Mouse (Mus musculus) liver, adult (tissue): ENCODE data around the gene Rapgef4.

Experiments used
- GATA4 ChIP-seq: IDR thresholded peaks from 2 replicates; pipeline ENCODE4 v1.6.1; 2014; ENCODE audit warnings: mild to moderate bottlenecking, low read length; ENCODE audit not compliant: insufficient replicate concordance

Rapgef4 gene

DNA sequence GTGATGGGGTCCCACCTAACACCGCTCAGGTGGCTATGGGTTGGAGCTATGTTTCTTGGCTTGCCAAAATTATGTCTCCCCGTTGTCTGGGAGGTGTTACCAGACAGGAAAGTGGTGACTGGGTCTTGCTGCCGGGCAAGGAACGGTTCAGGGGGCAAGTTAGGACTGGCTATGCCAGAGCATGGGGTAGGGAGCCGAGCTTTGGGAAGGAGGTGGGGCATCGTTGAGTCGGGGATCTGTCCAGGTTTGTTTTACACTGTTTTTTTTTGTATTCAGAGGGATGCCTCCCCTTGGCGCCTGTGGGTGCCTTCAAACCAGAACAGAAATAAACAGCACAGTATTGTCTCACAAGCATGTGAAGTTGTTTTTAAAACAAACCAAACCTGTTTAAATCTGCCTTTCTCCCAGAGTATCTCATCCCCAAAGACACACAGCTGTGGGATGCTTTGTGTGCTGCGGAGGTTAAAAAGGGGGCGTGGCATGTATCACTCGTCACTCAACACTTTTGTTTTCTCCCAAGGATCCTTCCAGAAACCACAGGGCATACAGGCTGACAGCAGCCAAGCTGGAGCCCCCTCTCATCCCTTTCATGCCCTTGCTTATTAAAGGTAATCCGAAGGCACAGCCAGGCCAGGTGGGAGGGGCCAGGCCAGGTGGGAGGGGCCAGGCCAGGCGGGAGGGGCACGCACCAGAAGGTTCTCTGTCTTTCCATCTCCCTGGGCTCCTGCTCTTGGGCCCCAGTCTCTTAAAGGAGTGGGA, 260.9 kb downstream of the Rapgef4 start:
- TF ChIP-seq GATA4: no peak

DNA sequence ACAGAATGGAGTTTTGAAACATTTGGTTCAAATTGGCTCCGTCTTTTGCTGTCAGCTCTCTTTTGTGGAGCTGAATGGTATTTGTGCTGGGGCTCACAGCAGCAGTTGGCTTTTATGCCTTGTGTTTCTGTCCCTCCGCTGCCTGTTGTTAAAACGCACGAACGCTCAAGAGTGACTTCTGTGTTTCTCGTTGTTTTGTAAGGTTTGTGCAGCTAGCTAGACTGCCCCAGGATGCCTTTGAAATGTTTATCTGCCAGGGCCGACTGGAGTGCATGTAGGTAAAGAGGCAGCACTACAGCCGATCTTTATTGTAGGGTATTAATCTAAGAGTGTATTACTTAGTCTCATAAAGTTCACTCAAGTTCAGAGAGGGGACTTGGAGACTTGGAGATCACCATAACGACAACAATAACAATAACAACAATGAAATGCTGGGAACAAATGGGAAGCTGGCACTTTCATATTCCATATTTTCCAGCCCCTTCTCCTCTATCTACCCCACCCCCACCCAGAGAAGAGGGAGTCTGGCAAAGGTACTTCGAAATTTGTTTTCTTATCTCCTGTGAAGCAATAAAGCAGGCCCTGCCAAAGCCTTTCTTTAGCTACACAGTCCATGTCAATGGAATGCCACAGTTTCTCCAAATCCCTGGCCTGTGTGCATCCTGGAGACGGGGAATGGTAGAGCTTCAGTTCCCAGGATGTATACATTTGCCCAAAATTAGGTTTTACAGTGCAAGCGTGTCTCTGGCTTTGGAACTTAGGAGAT, 262.1 kb downstream of the Rapgef4 start:
- peak; percentile 46; the same call in 1 of the 2 replicates for TF ChIP-seq GATA4

DNA sequence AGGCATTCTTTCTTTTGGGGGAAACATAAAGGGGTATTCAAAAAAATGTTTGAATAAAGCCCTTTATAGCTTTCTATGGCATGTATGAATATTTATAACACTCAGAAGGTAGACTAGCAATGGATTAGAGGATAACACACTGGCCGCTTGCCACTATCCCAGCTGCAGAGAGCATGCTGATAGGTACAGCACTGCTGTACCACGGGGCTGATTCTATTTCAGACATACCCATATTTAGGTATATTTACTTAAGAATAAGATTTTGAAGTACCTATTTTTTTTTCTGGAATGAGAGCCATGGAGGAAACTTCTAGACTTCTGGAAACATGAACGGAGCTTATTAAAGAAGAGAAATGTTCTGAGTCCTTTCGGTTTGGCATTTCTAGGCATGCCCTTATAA, 264.6 kb downstream of the Rapgef4 start:
- no peak for TF ChIP-seq GATA4

DNA sequence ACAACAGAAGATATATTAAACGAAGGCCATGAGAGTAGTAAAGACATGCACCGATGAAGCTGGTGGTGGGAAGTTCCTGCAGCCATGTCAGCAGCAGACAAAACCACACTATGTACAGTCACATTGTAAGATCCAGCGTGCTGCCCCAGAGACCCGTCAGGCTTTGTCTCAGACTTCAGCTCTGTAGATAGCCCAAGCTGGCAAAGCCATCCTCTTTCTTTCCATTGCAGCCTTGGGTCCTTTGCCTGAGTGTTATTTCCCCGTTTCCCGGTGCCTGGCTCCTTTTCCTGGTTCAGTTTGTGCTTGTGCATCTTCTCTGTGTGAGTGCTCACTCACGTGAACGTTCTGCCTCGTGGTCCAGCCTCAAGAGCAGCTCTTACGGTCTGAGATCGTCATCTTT, 265.3 kb downstream of the Rapgef4 start:
- no peak for TF ChIP-seq GATA4

DNA sequence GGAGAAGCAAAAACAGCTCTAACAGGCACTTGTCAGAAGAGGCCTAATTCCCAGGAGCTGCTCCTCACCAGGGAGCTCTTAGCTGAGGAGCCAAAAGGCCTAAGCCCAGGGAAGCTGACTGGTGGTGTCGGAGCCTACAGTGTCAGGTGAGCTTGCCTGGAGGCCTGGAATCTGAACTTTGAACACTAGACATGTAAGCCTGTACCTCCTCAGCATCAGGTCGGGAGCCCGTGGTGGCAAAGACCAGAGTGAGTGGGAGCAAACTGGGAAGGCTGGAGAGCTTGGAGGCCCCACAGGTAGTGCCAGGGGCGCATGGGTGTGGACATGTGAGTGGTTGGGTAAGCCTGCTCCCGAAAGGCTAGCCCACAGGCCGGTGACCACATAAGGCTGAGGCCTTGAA, 266.8 kb downstream of the Rapgef4 start:
- TF ChIP-seq GATA4: no peak

DNA sequence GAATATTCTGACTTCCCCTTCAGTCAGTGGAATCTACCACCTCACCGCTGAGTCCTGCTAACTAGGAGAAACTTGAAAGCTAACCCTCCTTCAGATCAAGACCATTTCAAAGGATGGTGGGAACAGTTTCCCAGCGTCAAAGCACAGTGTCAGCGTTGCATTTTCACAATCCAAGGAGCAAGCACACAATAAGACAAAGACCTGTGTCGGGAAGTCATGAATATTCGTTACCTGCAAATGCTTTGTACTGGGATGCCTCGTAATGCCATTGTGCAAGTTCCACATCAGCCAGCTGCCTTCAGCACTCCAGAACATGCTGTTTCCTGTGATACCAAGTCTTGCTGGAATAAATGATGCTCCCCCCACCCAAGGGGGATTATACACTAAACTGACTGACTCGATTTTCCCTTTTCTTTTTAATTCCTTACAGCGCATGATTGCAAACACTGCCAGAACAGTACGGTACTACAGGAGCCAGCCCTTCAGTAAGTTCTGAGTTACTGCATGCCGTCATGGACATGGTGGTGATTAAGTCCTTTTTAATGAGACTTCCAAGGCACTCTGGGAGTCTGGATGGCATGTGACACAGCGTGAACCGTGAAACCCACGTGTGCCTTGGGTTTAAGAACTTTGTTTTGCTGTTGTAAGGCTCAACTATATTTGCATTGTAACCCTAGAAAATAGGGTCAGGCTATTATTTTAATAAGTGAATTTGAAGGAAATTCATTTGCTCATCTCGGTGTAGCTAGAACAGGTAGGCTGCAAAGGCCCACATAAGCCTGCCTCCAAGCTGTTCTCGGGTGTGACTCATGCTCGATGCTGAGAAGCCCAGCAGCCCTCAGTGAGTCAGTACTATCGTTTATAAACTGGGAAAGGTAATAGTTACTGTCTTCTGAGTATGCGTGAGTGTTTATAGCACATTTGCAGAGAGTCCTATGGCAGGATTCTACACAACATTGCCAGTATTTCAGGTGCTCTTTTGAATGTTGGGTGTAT, 271.8 kb downstream of the Rapgef4 start:
- no peak for TF ChIP-seq GATA4

DNA sequence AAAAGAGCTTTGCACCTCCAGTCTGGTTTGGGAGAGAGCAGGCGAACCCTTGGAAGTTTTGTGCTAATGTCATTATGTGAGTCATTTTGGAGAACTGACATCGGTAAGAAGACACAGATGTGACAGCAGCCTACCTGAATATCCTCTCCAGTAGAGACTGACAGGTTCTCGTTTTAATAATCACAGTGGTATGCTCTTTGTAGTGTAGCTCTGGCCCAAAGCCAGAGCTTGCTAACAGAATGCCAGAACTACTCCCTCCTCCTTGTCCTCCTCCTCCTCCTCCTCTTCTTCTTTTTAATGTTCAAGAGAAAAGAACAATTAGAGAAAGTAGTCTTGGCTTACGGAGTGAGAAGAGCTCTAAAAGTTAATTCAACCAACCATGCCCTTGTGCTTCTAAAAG, 272.8 kb downstream of the Rapgef4 start:
- no peak for TF ChIP-seq GATA4

DNA sequence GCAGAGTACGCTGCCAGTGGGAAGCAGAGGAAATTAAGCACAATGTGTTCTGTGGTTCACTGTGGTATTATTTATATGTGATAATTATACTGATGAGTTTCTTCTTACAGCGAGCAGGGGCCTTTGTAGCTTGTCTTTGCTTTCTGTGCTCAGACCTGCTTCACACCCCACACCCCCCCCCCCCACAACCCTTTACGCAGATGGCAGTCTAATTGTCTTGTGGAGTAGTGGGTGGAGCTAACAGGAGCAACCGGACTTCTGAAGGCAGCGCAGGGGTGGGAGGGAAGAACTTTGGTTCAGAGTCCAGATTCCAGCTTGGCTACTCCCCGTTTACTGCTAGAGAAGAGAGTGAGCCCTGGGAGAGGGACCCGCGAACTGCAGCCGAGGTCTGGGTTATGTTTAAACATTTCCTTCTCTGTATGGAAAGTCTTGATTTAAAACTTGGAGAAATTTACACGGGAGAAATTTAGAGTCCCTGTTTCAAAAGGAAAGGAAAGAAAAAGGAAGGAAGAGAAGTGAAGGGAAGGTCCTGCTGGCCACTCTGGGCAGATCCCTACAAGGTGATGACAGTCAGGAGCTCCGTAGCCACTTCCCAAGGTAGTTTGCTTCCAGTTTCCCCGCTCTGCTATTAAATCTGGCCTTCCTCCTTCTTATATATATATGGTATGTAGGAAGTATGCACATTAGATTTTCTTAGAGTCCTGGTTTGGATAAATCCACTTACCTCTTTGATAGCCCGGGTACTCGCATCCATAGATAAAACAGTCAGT, 274.0 kb downstream of the Rapgef4 start:
- TF ChIP-seq GATA4: no peak

DNA sequence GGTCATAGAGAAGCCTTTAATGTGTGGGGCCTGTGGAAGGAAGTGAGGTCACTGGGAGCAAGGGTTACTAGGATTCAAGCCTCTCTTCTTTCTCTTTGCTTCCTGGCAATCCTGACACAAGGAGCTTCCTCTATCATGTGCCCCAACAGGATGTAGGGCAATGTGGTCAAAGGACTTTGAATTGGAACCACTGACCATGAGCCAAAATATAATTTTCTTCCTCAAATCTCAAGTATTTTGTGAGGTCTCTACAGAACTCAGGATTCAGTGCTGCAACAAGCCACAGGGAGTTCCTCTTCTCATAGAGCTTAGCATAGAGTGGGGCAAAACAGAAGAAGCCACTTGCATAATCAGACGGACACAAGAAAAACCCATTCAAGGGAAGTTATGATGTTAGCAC, 279.7 kb downstream of the Rapgef4 start:
- no peak for TF ChIP-seq GATA4

DNA sequence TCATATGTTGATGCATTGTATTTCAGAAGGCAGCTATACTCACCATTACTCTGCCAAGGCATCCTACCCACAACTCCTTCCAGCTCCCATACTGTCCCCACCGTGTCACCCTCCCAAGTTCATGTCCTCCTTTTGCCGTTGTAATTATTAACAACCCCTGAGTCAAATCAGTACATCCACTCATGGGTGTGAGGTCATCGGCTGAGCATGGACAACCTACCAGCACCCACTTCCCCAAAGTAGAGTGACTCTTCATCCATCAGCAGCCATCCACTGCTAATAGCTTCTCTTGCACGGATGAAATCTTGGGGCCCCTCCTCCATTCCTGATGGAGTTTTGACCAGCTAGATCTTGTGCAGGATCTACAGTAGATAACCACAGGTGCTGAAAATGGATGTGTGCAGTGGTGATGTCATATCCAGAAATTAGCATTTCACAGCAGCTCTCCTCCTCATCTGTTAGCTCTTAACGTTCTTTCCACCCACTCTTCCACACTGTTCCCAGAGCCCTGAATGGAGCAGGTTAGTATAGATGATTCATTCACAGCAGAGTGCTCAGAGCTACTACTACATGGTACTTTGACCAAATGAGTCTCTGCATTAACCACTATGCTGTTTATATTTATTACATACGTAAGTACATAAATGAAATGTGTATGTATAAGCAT, 281.9 kb downstream of the Rapgef4 start:
- no peak for TF ChIP-seq GATA4

DNA sequence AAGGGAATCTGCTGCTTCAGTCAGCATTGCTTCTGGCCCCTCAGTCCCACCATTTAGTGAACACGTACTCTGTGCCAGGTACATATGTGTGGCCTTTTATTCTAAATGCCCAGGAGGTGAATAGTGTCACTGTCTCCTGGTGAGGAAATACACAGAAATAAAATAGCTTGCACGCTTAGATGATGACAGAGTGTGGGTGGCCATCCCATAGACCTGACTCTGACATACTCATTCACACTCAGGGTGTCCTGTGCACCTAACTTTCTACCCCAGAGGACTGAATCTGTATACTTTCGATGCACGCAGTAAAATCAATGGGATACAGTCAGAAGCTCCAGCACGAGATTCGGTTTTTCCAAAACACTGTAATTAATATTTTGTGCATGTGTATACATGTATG, 286.4 kb downstream of the Rapgef4 start:
- no peak for TF ChIP-seq GATA4

DNA sequence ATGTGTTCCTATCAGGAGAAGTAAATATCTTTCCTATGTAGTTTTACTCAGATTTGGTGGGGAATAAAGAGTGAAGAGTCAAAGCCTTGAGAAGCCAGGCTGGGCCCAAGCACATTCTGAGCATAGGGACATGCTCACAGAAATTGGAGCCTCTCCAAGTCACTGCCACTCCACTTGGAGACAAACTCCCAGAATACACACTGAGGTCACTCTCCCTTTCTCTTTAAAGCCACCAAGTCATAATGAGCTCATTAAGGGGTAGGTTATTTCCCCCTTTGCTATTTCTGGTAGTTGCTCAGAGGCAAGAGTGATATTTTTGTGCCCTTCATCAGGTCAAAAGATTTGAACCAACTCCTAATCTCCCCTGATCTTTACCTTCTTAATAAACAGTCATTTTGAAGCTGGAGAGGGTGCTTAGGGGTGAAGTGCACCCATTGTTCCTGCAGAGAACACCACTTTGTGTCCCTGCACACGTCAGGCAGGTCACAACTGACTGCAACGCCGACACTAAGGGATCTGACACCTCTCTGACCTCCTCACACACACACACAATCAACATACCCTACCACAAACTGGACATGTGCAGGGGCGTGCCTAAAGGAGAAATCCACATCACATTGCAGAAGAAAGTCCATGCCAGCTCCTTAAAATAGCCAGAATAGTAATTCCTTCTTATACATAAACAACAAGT, 288.8 kb downstream of the Rapgef4 start:
- TF ChIP-seq GATA4: no peak

DNA sequence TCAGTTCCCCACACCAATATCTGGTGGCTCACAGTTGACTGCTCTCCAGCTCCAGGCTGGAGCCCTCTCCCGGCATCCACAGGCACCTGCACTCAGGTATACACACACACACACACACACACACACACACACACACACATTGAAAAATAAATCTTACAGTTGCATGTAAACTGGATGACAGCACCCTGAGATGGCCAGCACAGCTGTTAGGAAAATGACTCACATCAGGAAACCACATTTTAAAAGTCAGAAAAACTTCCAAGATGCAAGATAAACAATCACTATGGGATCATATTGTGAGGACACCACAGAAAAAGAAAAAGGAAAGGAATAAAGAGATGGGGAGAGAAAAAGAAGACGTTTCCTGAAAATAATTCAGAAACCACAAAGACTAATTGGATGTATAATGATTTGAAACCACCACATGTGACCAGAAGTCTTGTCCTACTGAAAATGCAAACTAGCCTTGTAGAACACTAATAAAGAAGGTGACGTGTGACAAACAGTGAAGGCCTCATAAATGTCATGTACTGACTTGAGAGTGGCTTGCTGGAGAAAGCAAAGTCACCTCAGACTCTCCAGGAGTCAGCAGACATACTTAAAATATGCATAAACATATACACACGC, 297.3 kb downstream of the Rapgef4 start:
- no peak for TF ChIP-seq GATA4
